Mouse (Mus musculus) neutrophil, adult 5-6 weeks (primary cell): ENCODE data around the gene Acsl6. TPM values are rescaled to one million over a fixed set of nuclear protein-coding genes. Genes with fewer than 3 reads are reported as not detected.

ENCODE experiments used
- ATAC-seq: fragments of 151-379, 151-347 bp; 2 replicates; pipeline ENCODE4 v1.8.0; 2017; ENCODE audit warnings: mild to moderate bottlenecking, moderate TSS enrichment; ENCODE audit not compliant: insufficient number of reproducible peaks, poor library complexity, low FRiP score, severe bottlenecking; ENCODE audit errors: extremely low read depth
- total RNA-seq: library from RNA; stranded (forward); fragments of 200-1000 nt; gene quantifications from 2 replicates; pipeline ENCODE4 v1.2.3, GENCODE M21; 2017

The Acsl6 gene
- total RNA-seq, 1 experiment from 2014 or later = 0.12 TPM

GRCm38 (mm10) chr11:54354595-54355563, 51.3 kb downstream of the Acsl6 start:
- no peak for ATAC-seq

- no peak for ATAC-seq
Observed at GRCm38 (mm10) chr11:54355564-54355955, 52.0 kb downstream of the Acsl6 start.

- ATAC-seq = no peak
Observed at GRCm38 (mm10) chr11:54356676-54357075, 53.1 kb downstream of the Acsl6 start.

- no peak for ATAC-seq
Observed at GRCm38 (mm10) chr11:54372553-54372952, 69.0 kb downstream of the Acsl6 start.

GRCm38 (mm10) chr11:54390386-54390785, 86.8 kb downstream of the Acsl6 start:
- ATAC-seq = no peak

GRCm38 (mm10) chr11:54391326-54391725, 87.7 kb downstream of the Acsl6 start:
- no peak for ATAC-seq

- ATAC-seq = no peak
Observed at GRCm38 (mm10) chr11:54396686-54397085, 93.1 kb downstream of the Acsl6 start.

- no peak for ATAC-seq
Observed at GRCm38 (mm10) chr11:54398058-54398457, 94.5 kb downstream of the Acsl6 start.

GRCm38 (mm10) chr11:54400803-54401202, 97.2 kb downstream of the Acsl6 start:
- ATAC-seq = 0 out of 2 replicates have a peak, but pooled peaks have one; percentile 33

- no peak for ATAC-seq
Observed at GRCm38 (mm10) chr11:54404885-54405284, 101.3 kb downstream of the Acsl6 start.

- ATAC-seq = no peak
Observed at GRCm38 (mm10) chr11:54406930-54407546, 103.4 kb downstream of the Acsl6 start.

- ATAC-seq = no peak
Observed at GRCm38 (mm10) chr11:54410612-54411011, 107.0 kb downstream of the Acsl6 start.

GRCm38 (mm10) chr11:54413017-54413416, 109.4 kb downstream of the Acsl6 start:
- ATAC-seq = no peak

Other genes starting within 250 kb of the Acsl6 start
- gene Pdlim4, start 234.8 kb upstream of the Acsl6 start, total RNA-seq = 2.1 and 2.3 TPM in 2 replicates
- not detected in 2 replicates for gene P4ha2, start 203.7 kb upstream of the Acsl6 start, total RNA-seq
- gene Csf2, start 54.1 kb upstream of the Acsl6 start, total RNA-seq = not detected in 2 replicates
- gene Il3, start 36.5 kb upstream of the Acsl6 start, total RNA-seq = not detected in 2 replicates
- not detected in 2 replicates for gene Meikin, start 66.9 kb downstream of the Acsl6 start, total RNA-seq
- gene Fnip1, start 134.4 kb downstream of the Acsl6 start, total RNA-seq = 47.4 and 52.3 TPM in 2 replicates
- 182 and 202 TPM in 2 replicates for gene Rapgef6, start 219.0 kb downstream of the Acsl6 start, total RNA-seq